Mouse (Mus musculus) embryonic fibroblast, embryonic 13.5 days (primary cell): ENCODE data around the gene Dmbt1.
A peak's percentile ranks its signal among the peaks of the same experiment; 100 is the strongest.

Source experiments
- CTCF ChIP-seq: IDR thresholded peaks from 2 replicates; pipeline ENCODE4 v1.5.1; 2011; ENCODE audit warnings: mild to moderate bottlenecking, control low read depth, low read length, moderate library complexity, borderline replicate concordance; ENCODE audit not compliant: insufficient read depth
- POLR2A ChIP-seq: IDR thresholded peaks from 2 replicates; pipeline ENCODE4 v1.6.1; 2011; ENCODE audit warnings: low read depth, mild to moderate bottlenecking, control low read depth, low read length, moderate library complexity

DNA sequence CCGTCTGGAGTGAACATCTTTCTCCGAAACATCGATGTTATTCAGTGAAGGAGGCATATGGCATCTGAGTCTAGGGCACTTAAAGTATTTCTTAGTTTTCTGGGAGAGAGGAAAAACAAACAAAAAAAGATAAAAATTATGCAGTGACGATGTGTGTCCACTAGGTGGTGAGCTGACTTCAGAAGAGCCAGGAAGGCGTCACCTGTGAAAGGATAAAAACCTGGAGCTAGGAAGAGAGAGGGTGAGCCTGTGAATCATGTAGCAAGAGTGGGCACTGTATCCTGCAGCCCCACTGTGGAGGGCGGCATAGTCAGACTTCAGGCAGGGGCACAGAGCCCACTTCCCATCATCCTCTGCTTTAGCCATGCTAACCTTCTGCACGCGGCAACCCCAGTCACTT is 37.9 kb upstream of the Dmbt1 start:
- TF ChIP-seq CTCF (peak; percentile 46; the same call in 1 of the 2 replicates), POLR2A (no peak)
